Mouse (Mus musculus) stomach, embryonic 16.5 days (tissue): ENCODE measurements at regions not wholly inside any gene's neighbourhood (a gene's known extent, or its start where the extent isn't known, plus 50 kb on each side); places are given as distances from the start of the nearest gene placed in this dataset.
A peak's percentile ranks its signal among the peaks of the same experiment; 100 is the strongest.

Experiments used
- ATAC-seq: fragments of 200-750 bp; cut with Nextera tagmentation; 2 replicates; pipeline ENCODE4 v1.8.0; 2017; ENCODE audit warnings: moderate number of reproducible peaks, moderate TSS enrichment; ENCODE audit not compliant: insufficient read depth, low FRiP score
- H3K27ac ChIP-seq: fragments of 300-500 bp; sonication (generic); 2 replicates; pipeline ENCODE4 v1.5.1; 2014; ENCODE audit warnings: low read length
- H3K27me3 ChIP-seq: fragments of 300-500 bp; sonication (generic); 2 replicates; pipeline ENCODE4 v1.6.1; 2014; ENCODE audit warnings: low read length, control low read depth, mixed read lengths; ENCODE audit not compliant: control insufficient read depth, insufficient read depth
- H3K36me3 ChIP-seq: fragments of 300-500 bp; sonication (generic); 2 replicates; pipeline ENCODE4 v1.6.1; 2014; ENCODE audit warnings: low read length; ENCODE audit not compliant: control insufficient read depth, insufficient read depth
- H3K4me1 ChIP-seq: fragments of 300-500 bp; sonication (generic); 2 replicates; pipeline ENCODE4 v1.6.1; 2014; ENCODE audit warnings: low read length, control low read depth, mixed read lengths; ENCODE audit not compliant: control insufficient read depth, insufficient read depth
- H3K4me2 ChIP-seq: fragments of 300-500 bp; sonication (generic); 2 replicates; pipeline ENCODE4 v1.6.1; 2014; ENCODE audit warnings: low read depth, low read length, mixed read lengths
- H3K4me3 ChIP-seq: fragments of 300-500 bp; sonication (generic); replicated peaks from 2 replicates; pipeline ENCODE4 v1.5.1; 2014; ENCODE audit warnings: mild to moderate bottlenecking, low read length
- H3K9ac ChIP-seq: fragments of 300-500 bp; sonication (generic); 2 replicates; pipeline ENCODE4 v1.6.1; 2014; ENCODE audit warnings: low read length
- H3K9me3 ChIP-seq: fragments of 300-500 bp; sonication (generic); replicated peaks from 2 replicates; pipeline ENCODE4 v1.6.1; 2016; ENCODE audit warnings: low read length, control low read depth; ENCODE audit not compliant: control insufficient read depth
- WGBS: fragments of 180-500 bp; shearing (Covaris S2); extraction: QIAGEN DNeasy Blood & Tissue Kit; methylation state at CpG from one replicate; pipeline ENCODE4 v1.1.7; 2014; 5-methylcytosine and 5-hydroxymethylcytosine counted together

DNA sequence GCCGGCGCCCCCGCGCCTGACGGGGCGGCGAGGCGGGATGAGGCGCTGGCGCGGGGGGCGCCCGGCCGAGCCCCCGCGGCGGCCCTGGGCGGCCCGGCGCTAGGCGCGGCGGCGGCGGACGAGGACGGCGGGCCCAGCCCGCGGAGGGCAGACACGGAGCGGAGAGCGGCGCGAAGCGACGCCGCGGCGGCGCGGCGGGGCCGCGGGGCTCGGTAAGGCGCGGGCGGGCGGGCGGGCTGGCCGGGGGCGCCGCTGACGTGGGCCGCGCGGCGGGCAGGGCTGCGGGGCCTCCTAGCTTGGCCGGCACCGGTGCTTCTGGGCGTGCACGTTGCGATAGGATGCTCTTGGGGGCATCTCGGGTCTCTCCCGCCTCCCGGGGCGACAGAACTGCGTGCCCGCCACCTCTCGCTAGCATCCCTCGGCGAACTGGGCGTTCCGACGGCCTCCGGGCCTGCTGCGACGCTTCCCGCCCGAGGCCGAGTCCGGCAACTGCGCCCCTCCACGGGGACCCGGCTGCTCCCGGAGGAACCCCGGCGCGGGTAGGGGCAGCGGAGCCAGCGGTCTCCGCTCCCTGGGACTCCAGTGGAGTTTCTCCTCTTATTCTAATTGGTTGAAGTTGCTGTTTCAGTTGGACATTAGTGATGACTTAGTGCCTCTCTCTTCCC lies 83.3 kb upstream of the Arhgap32 start:
- Histone ChIP-seq H3K27ac (peak overlapping the region; percentile 70), H3K4me2 (peak overlapping the region; percentile 85), H3K36me3 (no peaks in the 10 kb centered on the region), H3K27me3 (0 out of 2 replicates have a peak, but pooled peaks cover 2% of the 10 kb centered on the region), H3K4me1 (peaks cover 22% of the 10 kb centered on the region), H3K9me3 (no peaks in the 10 kb centered on the region), H3K4me3 (peak overlapping the region; percentile 89), H3K9ac (peak overlapping the region; percentile 92)
- ATAC-seq: peak; percentile 60
- under 1% methylated on average over 61 of the region's 94 CpGs for WGBS

DNA sequence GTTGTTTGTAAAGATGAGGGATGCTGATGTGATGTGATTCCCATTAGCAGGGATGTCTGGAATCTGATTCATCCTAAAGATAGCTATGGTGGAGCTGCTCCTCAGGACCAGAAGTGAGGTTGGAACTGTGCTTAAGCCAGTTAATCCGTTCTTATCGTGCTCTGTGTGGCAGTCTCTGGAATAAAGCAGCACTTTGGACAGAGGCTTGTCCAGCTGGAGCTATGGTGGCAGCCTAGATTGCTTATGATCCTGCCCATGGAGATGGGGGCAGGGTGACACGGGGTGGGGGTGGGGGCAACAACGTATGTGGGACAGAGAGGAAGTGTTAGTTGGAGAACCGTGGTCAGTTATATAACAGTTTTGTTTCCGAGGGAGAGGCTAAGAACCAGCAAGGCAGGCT lies 82.0 kb upstream of the Arhgap32 start:
- ATAC-seq: no peak
- Histone ChIP-seq H3K4me3 (no peak overlapping the region), H3K27ac (no peak overlapping the region), H3K9ac (peak overlapping the region; percentile 92; the same call in 1 of the 2 replicates), H3K4me2 (peak overlapping the region; percentile 85), H3K4me1 (peaks cover 27% of the 10 kb centered on the region), H3K27me3 (0 out of 2 replicates have a peak, but pooled peaks cover 2% of the 10 kb centered on the region), H3K36me3 (no peaks in the 10 kb centered on the region), H3K9me3 (no peaks in the 10 kb centered on the region)
- WGBS: 19% methylated on average over 6 of the region's 6 CpGs

DNA sequence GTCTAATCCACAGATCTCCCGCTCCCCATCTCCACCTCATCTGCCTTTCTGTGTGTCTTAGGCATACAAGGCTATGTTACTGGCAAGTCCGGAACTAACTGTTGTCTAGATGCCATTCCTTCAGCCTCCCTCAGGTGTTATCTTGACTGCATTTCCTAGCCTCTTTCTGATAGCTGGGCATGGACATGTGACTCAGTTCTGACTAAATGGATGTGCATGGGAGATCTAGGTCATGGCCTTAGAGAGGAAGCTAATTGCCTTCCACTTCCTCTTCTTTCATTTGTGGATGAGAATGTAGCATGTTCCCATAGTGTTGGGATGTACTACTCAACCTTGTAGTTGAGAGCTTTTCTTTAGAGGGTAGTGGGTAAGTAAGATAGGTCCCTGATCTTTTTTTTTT lies 75.9 kb upstream of the Arhgap32 start:
- H3K4me2 ChIP-seq: no peak overlapping the region
- H3K27me3 ChIP-seq: no peaks in the 10 kb centered on the region
- peaks cover 12% of the 10 kb centered on the region; the same call in 1 of the 2 replicates for H3K4me1 ChIP-seq
- no peak overlapping the region for H3K27ac ChIP-seq
- no peak for ATAC-seq
- no peaks in the 10 kb centered on the region for H3K36me3 ChIP-seq
- no peak overlapping the region for H3K9ac ChIP-seq
- no peak overlapping the region for H3K4me3 ChIP-seq
- H3K9me3 ChIP-seq: no peaks in the 10 kb centered on the region
- 92% methylated on average over 2 of the region's 2 CpGs for WGBS

DNA sequence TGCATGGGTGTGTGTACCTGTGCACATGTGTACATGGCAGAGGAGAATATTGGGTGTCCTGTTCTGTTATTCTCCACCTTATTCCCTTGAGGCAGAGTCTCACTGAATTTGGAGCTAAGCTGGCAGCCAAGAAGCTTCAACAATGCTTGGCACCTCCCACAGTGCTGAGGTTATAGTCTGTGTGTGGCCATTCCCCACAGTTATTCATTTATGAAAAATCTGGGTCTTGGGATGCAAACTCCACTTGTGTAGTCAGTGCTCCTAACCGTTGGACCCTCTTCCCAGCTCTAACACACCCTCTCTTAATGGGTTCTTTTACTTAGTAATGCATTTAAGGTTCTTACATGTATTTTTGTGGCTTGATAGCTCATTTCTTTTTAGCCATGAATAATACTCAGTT lies 72.6 kb upstream of the Arhgap32 start:
- Histone ChIP-seq H3K27ac (no peak overlapping the region), H3K36me3 (no peaks in the 10 kb centered on the region), H3K27me3 (no peaks in the 10 kb centered on the region), H3K4me3 (no peak overlapping the region), H3K4me2 (no peak overlapping the region), H3K9ac (no peak overlapping the region), H3K9me3 (no peaks in the 10 kb centered on the region), H3K4me1 (peaks cover 5% of the 10 kb centered on the region; the same call in 1 of the 2 replicates)
- WGBS: 66% methylated on average over 1 of the region's 1 CpGs
- no peak for ATAC-seq

DNA sequence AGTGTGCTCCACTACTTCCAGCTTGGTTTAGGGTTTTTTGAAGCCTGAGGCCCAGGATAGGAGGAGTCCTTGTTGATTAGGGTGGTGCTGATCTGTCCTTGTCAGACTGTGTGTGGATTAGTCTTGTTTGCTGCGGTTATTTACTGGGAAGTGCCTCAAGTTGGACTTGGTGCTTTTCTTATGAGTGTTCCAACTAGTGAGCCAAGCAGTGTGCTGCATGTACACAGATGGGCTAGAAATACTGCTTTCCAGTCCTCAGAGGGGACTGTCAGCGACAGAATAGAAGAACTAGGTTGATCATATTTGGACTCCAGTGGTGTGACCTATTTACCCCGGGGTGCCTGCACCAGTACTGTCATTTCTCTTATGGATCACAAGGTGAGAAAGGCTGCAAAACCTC lies 69.1 kb upstream of the Arhgap32 start:
- H3K4me1 ChIP-seq: peaks cover 10% of the 10 kb centered on the region
- H3K4me2 ChIP-seq: no peak overlapping the region
- no peaks in the 10 kb centered on the region for H3K27me3 ChIP-seq
- no peak for ATAC-seq
- H3K9ac ChIP-seq: no peak overlapping the region
- 83% methylated on average over 3 of the region's 3 CpGs for WGBS
- H3K36me3 ChIP-seq: no peaks in the 10 kb centered on the region
- H3K4me3 ChIP-seq: no peak overlapping the region
- H3K9me3 ChIP-seq: no peaks in the 10 kb centered on the region
- H3K27ac ChIP-seq: no peak overlapping the region

DNA sequence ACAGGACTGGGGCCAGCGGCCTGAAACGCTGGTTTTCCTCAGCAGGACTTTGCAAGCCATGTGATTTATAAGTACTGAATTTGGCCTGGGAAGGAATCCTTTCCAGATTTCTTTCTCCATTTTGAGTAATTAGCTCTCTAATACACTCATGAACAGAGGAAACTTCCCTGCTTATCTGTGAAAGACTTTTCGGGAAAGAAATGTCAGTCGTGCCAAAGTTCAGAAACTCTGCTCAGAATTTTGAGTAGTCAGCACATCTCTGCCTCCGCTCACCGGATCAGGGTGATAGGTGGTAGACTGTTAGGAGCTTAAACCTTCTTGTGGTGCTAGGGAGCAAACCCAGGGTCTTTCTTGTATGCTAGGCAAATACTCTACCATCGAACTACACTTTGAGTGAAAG lies 67.0 kb upstream of the Arhgap32 start:
- no peak overlapping the region for H3K9ac ChIP-seq
- H3K27ac ChIP-seq: no peak overlapping the region
- ATAC-seq: no peak
- no peaks in the 10 kb centered on the region for H3K9me3 ChIP-seq
- no peaks in the 10 kb centered on the region for H3K36me3 ChIP-seq
- no peak overlapping the region for H3K4me2 ChIP-seq
- H3K4me1 ChIP-seq: peaks cover 15% of the 10 kb centered on the region
- H3K4me3 ChIP-seq: no peak overlapping the region
- WGBS: 51% methylated on average over 7 of the region's 7 CpGs
- H3K27me3 ChIP-seq: no peaks in the 10 kb centered on the region

DNA sequence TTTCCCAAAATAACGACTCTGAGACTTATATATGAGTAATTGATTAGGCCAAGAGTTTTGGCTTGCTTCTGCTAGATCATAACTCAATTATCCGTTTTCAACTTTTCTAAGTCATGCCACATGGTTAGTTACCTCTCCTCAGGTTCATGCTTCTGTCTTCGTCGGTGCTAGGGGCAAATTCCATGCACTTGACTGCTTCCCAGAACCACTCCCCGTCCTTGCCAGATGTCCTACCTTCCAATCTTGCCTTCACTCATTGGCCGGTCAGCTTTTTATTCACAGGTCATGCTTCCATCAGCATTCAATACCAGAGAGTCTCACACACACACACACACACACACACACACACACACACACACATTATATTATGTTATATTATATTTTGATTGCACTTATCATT lies 66.4 kb upstream of the Arhgap32 start:
- H3K9me3 ChIP-seq: no peaks in the 10 kb centered on the region
- no peak for ATAC-seq
- WGBS: 69% methylated on average over 6 of the region's 6 CpGs

DNA sequence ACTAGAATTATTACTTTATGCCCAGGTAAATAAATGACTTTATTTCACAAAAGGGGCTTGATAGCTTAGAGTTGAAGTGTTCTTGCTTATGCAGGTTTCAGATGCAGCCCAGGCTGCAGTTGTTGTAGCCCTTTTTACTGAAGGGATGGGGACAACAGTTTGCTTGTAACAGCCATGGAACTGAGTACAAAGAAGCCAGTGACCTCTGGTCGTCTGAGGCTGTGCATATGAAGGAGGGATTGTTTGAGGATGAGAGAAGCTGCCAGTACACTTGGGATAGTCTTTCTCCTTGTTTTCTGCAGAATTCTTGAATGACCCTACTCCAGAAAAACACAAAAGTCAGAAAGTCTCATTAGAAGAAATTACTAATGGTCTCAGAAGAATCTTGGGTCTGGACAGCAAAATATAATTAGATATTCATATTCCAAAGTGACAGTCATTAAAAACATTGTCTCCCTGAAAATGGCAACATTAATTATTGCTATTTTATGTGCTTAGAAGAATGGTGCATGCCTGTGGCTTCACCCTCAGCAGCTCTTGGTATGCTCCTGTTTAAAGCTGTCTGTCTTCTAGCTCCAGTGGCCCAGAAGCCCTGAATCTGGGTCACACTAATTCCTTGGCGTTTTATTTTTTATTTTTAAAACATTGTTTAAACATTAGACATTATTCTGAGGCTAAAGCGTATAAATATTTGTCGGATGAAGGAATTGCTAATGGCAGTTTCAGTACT lies 61.9 kb upstream of the Arhgap32 start:
- Histone ChIP-seq H3K4me1 (peaks cover 11% of the 10 kb centered on the region), H3K27ac (no peak overlapping the region), H3K9me3 (no peaks in the 10 kb centered on the region), H3K36me3 (no peaks in the 10 kb centered on the region), H3K9ac (no peak overlapping the region), H3K4me3 (no peak overlapping the region), H3K4me2 (no peak overlapping the region), H3K27me3 (no peaks in the 10 kb centered on the region)
- WGBS: 44% methylated on average over 4 of the region's 4 CpGs
- ATAC-seq: no peak

More for the DNA sequence above, 66.4 kb upstream of the Arhgap32 start:
- H3K36me3 ChIP-seq: no peaks in the 10 kb centered on the region
- H3K4me2 ChIP-seq: no peak overlapping the region
- no peak overlapping the region for H3K4me3 ChIP-seq
- no peak overlapping the region for H3K9ac ChIP-seq
- H3K27me3 ChIP-seq: no peaks in the 10 kb centered on the region
- peaks cover 15% of the 10 kb centered on the region for H3K4me1 ChIP-seq
- no peak overlapping the region for H3K27ac ChIP-seq

DNA sequence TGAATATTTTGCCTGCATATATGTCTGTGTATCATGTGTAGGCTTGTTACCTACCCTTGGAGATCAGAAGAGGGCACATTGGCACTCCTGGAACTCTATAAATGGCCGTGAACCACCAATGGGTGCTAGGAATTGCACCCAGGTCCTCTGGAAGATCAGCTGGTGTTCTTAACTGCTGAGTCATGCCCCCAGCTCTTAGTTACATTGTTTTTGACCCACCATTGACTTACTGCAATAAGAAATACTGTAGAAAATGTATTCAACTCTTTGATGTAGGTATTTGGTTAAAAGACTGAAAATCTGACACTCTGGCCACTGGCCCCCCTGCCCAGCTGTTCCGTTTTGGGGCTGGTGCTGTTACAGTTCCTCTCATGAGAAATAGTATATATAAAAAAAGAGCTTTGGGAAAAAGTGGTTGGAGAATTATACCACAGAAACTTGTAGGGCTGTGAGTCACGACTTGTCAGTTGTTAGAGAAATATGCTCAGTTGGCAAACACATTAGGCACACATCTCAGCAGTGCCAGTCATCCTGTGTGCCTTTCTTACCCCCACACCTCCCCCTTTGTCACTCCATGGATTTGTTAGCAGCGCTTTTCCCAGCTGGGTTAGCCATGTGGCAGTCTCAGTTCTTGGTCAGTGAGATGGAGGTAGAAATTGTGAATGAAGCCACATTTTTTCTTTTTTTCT lies 58.4 kb upstream of the Arhgap32 start:
- Histone ChIP-seq H3K36me3 (no peaks in the 10 kb centered on the region), H3K4me3 (no peak overlapping the region), H3K27ac (peak overlapping the region; percentile 12; the same call in 1 of the 2 replicates), H3K4me2 (no peak overlapping the region), H3K27me3 (no peaks in the 10 kb centered on the region), H3K9me3 (no peaks in the 10 kb centered on the region), H3K9ac (no peak overlapping the region), H3K4me1 (peaks cover 3% of the 10 kb centered on the region; the same call in 1 of the 2 replicates)
- ATAC-seq: no peak
- 68% methylated on average over 4 of the region's 4 CpGs for WGBS
